Mouse (Mus musculus) stomach, embryonic 16.5 days (tissue): Measurements from ENCODE around the gene Ubac2. TPM values are rescaled to one million over a fixed set of nuclear protein-coding genes. Genes with fewer than 3 reads are reported as not detected.
A peak's percentile ranks its signal among the peaks of the same experiment; 100 is the strongest.

Experiments
- ATAC-seq: fragments of 200-750 bp; cut with Nextera tagmentation; 2 replicates; pipeline ENCODE4 v1.8.0; 2017; ENCODE audit warnings: moderate number of reproducible peaks, moderate TSS enrichment; ENCODE audit not compliant: insufficient read depth, low FRiP score
- H3K27ac ChIP-seq: fragments of 300-500 bp; sonication (generic); 2 replicates; pipeline ENCODE4 v1.5.1; 2014; ENCODE audit warnings: low read length
- H3K27me3 ChIP-seq: fragments of 300-500 bp; sonication (generic); 2 replicates; pipeline ENCODE4 v1.6.1; 2014; ENCODE audit warnings: low read length, control low read depth, mixed read lengths; ENCODE audit not compliant: control insufficient read depth, insufficient read depth
- H3K36me3 ChIP-seq: fragments of 300-500 bp; sonication (generic); 2 replicates; pipeline ENCODE4 v1.6.1; 2014; ENCODE audit warnings: low read length; ENCODE audit not compliant: control insufficient read depth, insufficient read depth
- H3K4me1 ChIP-seq: fragments of 300-500 bp; sonication (generic); 2 replicates; pipeline ENCODE4 v1.6.1; 2014; ENCODE audit warnings: low read length, control low read depth, mixed read lengths; ENCODE audit not compliant: control insufficient read depth, insufficient read depth
- H3K4me2 ChIP-seq: fragments of 300-500 bp; sonication (generic); 2 replicates; pipeline ENCODE4 v1.6.1; 2014; ENCODE audit warnings: low read depth, low read length, mixed read lengths
- H3K4me3 ChIP-seq: fragments of 300-500 bp; sonication (generic); replicated peaks from 2 replicates; pipeline ENCODE4 v1.5.1; 2014; ENCODE audit warnings: mild to moderate bottlenecking, low read length
- H3K9ac ChIP-seq: fragments of 300-500 bp; sonication (generic); 2 replicates; pipeline ENCODE4 v1.6.1; 2014; ENCODE audit warnings: low read length
- H3K9me3 ChIP-seq: fragments of 300-500 bp; sonication (generic); replicated peaks from 2 replicates; pipeline ENCODE4 v1.6.1; 2016; ENCODE audit warnings: low read length, control low read depth; ENCODE audit not compliant: control insufficient read depth
- WGBS: fragments of 180-500 bp; shearing (Covaris S2); extraction: QIAGEN DNeasy Blood & Tissue Kit; methylation state at CpG from one replicate; pipeline ENCODE4 v1.1.7; 2014; 5-methylcytosine and 5-hydroxymethylcytosine counted together
- polyA plus RNA-seq: library from polyadenylated mRNA; unstranded; fragments of >200 nt; fragmentation: Nextera tagmentation; extraction: Ambion mirVana; gene quantifications from 2 replicates; pipeline ENCODE4 v1.2.1, GENCODE M21; 2015

Ubac2 gene
- polyA plus RNA-seq, 1 experiment from 2014 or later = 54.9 TPM

DNA sequence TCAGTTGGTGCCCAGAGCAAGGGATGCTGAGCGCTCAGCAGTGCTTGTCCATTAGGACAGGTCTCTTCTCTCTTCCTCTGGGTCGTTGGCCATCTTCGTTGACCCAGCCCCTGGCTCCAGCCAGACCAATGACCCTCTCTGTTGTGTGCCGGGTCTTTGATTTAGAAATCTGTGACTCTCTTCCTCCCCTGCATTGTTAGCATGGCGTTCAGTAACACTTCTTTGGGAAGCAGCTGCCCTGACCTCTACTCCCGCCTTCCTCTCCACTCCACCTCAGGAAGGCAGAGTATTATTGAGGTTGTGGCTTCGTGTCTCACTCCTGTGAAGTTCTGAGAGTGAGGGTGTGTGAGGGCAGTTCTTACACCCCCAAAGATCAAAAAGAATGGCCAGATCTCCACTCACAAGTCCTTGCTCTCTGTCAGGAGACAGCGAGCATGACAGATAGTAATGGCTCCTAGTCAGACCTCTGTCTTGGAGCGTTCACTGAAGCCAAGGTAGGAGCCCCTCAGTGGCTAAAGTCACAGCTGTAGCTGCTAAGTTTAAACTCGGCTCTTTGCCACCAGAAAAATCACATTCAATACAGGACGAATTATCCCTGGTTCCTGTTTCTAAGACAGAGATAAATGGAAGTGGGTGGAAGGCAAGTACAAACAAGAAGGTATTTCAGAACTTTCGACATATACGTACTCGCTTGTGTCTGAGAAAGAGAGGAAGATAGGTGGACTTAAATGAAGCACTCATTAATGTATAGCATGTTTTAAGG, 83.9 kb downstream of the Ubac2 start:
- peak overlapping the region; percentile 64; the same call in 1 of the 2 replicates for H3K27ac ChIP-seq
- H3K4me3 ChIP-seq = no peak overlapping the region
- WGBS = 57% methylated on average over 14 of the region's 14 CpGs
- peaks cover 20% of the 10 kb centered on the region for H3K4me1 ChIP-seq
- H3K4me2 ChIP-seq = 0 out of 2 replicates have a peak overlapping the region, but pooled peaks have one; percentile 36
- no peak for ATAC-seq
- no peak overlapping the region for H3K9ac ChIP-seq
- no peaks in the 10 kb centered on the region for H3K9me3 ChIP-seq
- no peaks in the 10 kb centered on the region for H3K27me3 ChIP-seq
- no peaks in the 10 kb centered on the region for H3K36me3 ChIP-seq

DNA sequence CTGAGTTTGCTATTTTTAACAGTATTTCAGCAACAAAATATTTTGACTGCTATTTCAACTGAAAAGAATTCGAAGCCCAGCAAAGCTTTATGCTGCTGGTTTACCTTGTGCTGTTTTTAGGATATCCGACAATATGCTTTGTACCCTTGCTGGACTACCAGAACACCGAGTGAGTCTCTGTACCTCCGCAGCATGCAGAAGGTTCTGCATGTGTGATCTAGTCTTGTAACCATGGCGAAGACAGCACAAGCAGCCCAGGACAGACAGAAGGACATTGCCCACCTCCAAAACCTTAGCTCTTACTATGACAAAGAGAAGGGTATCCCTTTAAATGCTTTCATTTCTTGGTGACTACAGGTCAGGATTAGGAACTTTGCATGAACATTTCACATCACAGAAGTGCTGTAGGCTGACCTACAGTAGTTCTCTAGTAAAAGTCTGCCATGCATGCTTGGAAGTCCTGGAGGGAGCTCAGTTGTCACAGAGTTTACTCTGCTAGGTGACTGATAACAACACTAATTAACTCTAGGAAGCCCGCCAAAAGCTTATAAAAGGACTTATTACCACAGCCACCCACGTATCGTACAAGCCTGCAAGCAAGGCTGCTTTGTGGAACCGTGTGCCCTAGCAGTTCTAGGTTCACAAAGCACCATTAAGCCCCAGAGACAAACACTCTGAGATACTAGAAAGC, 85.0 kb downstream of the Ubac2 start:
- peak; percentile 59; the same call in 1 of the 2 replicates for ATAC-seq
- peak overlapping the region; percentile 26 for H3K4me3 ChIP-seq

GRCm38 (mm10) chr14:121963942-121964335, 85.5 kb downstream of the Ubac2 start:
- Histone ChIP-seq H3K4me2 (peak overlapping the region; percentile 36), H3K4me3 (peak overlapping the region; percentile 26)
- 26% methylated on average over 4 of the region's 4 CpGs for WGBS

More for the DNA sequence above, 85.0 kb downstream of the Ubac2 start:
- H3K4me1 ChIP-seq = peaks cover 20% of the 10 kb centered on the region
- WGBS = 48% methylated on average over 9 of the region's 9 CpGs
- H3K27me3 ChIP-seq = no peaks in the 10 kb centered on the region
- peak overlapping the region; percentile 64 for H3K27ac ChIP-seq
- peak overlapping the region; percentile 36 for H3K4me2 ChIP-seq
- H3K9ac ChIP-seq = peak overlapping the region; percentile 49
- H3K9me3 ChIP-seq = no peaks in the 10 kb centered on the region
- H3K36me3 ChIP-seq = no peaks in the 10 kb centered on the region

DNA sequence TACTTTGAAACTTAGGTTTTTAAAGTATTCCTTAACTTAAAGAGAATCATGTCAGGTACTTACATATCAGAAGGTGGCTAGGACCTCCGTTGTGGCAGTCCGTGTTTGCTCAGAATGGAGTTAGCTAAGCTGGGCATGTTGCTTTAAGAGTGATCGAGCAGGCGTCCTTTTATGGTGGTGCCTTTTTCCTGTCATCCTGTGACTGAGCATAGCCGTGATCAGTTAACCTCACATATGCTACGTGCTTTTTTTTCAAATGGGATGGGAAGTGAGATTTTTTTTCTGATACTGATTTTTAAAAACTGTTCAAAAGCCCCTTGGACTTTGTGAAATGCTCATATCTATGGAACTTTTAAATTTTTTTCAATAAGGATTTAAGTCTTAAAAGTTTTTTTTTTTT, 86.6 kb downstream of the Ubac2 start, which contains the start of gene Gpr183:
Gene Gpr183 (minus strand): TSS at position 206 of the 400 bp plus-strand sequence.
- H3K27me3 ChIP-seq = no peaks in the 10 kb centered on the region
- no peaks in the 10 kb centered on the region for H3K9me3 ChIP-seq
- peaks cover 20% of the 10 kb centered on the region for H3K4me1 ChIP-seq
- H3K36me3 ChIP-seq = no peaks in the 10 kb centered on the region
- H3K4me3 ChIP-seq = peak within 1 kb of the TSS; percentile 26
- no peak for ATAC-seq
- H3K4me2 ChIP-seq = peak within 1 kb of the TSS; percentile 36; the same call in 1 of the 2 replicates
- H3K9ac ChIP-seq = peak within 1 kb of the TSS; percentile 49
- 23% methylated on average over 6 of the region's 6 CpGs for WGBS
- H3K27ac ChIP-seq = peak within 1 kb of the TSS; percentile 64; the same call in 1 of the 2 replicates

More at GRCm38 (mm10) chr14:121963942-121964335, 85.5 kb downstream of the Ubac2 start:
- H3K9me3 ChIP-seq = no peaks in the 10 kb centered on the region
- peak overlapping the region; percentile 64; the same call in 1 of the 2 replicates for H3K27ac ChIP-seq
- peak overlapping the region; percentile 49 for H3K9ac ChIP-seq
- peaks cover 20% of the 10 kb centered on the region for H3K4me1 ChIP-seq
- H3K36me3 ChIP-seq = no peaks in the 10 kb centered on the region
- no peak for ATAC-seq
- no peaks in the 10 kb centered on the region for H3K27me3 ChIP-seq

DNA sequence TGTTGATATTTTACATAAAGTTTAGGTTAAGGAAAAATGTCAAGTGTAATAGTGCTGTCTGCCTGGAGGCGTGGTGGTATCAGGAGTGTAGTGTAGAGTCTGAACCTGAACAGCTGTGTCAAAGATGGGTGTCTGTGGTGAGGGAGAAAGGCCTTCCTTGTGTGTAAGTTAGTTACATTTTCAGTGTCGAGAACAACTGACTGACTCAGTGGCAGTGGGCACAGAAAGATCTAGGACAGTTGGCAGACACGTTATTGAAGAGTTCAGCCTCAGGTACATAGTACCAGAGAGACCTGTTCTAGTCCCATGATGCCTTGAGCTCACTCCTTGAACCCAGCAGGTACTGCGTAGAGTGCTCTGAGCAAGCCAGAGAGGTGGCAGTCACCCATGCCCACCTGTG, 87.0 kb downstream of the Ubac2 start:
- H3K4me3 ChIP-seq = no peak overlapping the region
- H3K4me2 ChIP-seq = no peak overlapping the region
- H3K9me3 ChIP-seq = no peaks in the 10 kb centered on the region
- H3K36me3 ChIP-seq = no peaks in the 10 kb centered on the region
- 79% methylated on average over 4 of the region's 4 CpGs for WGBS
- ATAC-seq = no peak
- H3K9ac ChIP-seq = no peak overlapping the region
- no peaks in the 10 kb centered on the region for H3K27me3 ChIP-seq
- H3K4me1 ChIP-seq = peaks cover 20% of the 10 kb centered on the region
- H3K27ac ChIP-seq = no peak overlapping the region

- peak; percentile 57; the same call in 1 of the 2 replicates for ATAC-seq
- H3K9ac ChIP-seq = no peak overlapping the region
- peaks cover 13% of the 10 kb centered on the region for H3K4me1 ChIP-seq
- no peaks in the 10 kb centered on the region for H3K36me3 ChIP-seq
- no peaks in the 10 kb centered on the region for H3K27me3 ChIP-seq
- no peak overlapping the region for H3K4me2 ChIP-seq
- no peaks in the 10 kb centered on the region for H3K9me3 ChIP-seq
- no peak overlapping the region for H3K27ac ChIP-seq
- H3K4me3 ChIP-seq = no peak overlapping the region
- 59% methylated on average over 4 of the region's 4 CpGs for WGBS
These were observed 88.7 kb downstream of the Ubac2 start for GRCm38 (mm10) chr14:121967095-121967494.

GRCm38 (mm10) chr14:121970402-121970801, 92.0 kb downstream of the Ubac2 start:
- H3K27me3 ChIP-seq = no peaks in the 10 kb centered on the region
- no peaks in the 10 kb centered on the region for H3K36me3 ChIP-seq
- no peak overlapping the region for H3K4me2 ChIP-seq
- 94% methylated on average over 1 of the region's 1 CpGs for WGBS
- no peak overlapping the region for H3K9ac ChIP-seq
- ATAC-seq = no peak
- no peaks in the 10 kb centered on the region for H3K4me1 ChIP-seq
- no peak overlapping the region for H3K27ac ChIP-seq
- H3K4me3 ChIP-seq = no peak overlapping the region
- H3K9me3 ChIP-seq = no peaks in the 10 kb centered on the region

DNA sequence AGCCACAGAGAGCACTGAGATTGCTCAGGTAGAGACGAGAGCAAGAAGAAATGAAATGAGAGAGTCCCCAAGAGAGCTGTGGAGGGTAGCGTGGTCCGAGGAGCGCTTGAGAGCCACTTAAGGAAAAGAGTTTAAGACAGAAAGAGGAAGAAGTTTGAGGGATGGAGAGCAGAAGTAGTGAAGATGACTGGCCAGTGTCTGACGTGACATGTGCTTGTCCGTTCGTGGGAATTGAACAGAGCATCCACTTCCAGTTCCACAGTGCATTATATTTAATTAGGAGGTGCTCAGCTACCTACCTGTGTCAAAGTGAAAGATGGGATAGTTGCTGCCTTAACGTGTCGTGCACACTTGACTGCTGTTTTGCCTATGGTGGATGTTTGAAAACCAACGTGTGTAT, 94.7 kb downstream of the Ubac2 start:
- H3K27me3 ChIP-seq = no peaks in the 10 kb centered on the region
- 85% methylated on average over 10 of the region's 10 CpGs for WGBS
- no peaks in the 10 kb centered on the region for H3K4me1 ChIP-seq
- H3K4me3 ChIP-seq = no peak overlapping the region
- peaks cover 5% of the 10 kb centered on the region; the same call in 1 of the 2 replicates for H3K36me3 ChIP-seq
- no peak overlapping the region for H3K27ac ChIP-seq
- H3K9ac ChIP-seq = no peak overlapping the region
- no peak overlapping the region for H3K4me2 ChIP-seq
- 0 out of 2 replicates have a peak, but pooled peaks cover 4% of the 10 kb centered on the region for H3K9me3 ChIP-seq
- no peak for ATAC-seq

DNA sequence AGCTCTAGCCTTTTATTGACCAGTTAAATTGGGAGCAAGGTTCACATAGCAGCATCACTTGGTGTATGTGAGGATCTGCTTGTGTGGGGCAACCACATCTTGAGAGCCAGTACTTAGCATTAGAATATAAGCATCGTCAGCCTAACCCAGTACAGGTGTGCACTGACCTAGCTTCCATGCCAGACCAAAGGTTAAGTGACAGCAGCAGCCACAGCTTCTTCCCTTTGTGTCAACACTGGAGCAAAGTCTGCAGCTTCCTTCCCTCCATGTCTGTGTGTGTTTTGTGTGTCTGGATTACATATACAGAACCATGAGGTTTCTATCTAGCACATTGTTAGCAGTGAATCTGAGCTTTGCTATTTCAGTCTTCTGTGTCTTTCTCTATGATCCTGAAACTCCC, 103.1 kb downstream of the Ubac2 start:
- no peak for ATAC-seq
- H3K4me1 ChIP-seq = peaks cover 4% of the 10 kb centered on the region; the same call in 1 of the 2 replicates
- 0 out of 2 replicates have a peak, but pooled peaks cover under 1% of the 10 kb centered on the region for H3K36me3 ChIP-seq
- H3K27me3 ChIP-seq = no peaks in the 10 kb centered on the region
- 90% methylated on average over 1 of the region's 1 CpGs for WGBS
- no peaks in the 10 kb centered on the region for H3K9me3 ChIP-seq
- no peak overlapping the region for H3K27ac ChIP-seq
- no peak overlapping the region for H3K4me2 ChIP-seq
- H3K4me3 ChIP-seq = no peak overlapping the region
- no peak overlapping the region for H3K9ac ChIP-seq
